Mouse (Mus musculus): ENCODE data around the gene Kcnq2. TPM values are rescaled to one million over a fixed set of nuclear protein-coding genes. Genes with fewer than 3 reads are reported as not detected.
A peak's percentile ranks its signal among the peaks of the same experiment; 100 is the strongest.

Kcnq2 gene
- total RNA-seq, 1 experiment: 4.6 TPM

- peak overlapping the region; percentile 67 to 74 for H3K4me3 ChIP-seq (ENCODE audit: insufficient read depth in 1 of 2, low read depth in 1 of 2, low read length in 2 of 2, poor library complexity in 1 of 2, severe bottlenecking in 1 of 2)
- peak overlapping the region; percentile 62 for H3K9ac ChIP-seq (ENCODE audit: insufficient read depth, low read depth, low read length, poor library complexity, severe bottlenecking)
- in situ Hi-C loops (cut with MboI; ENCODE audit: low sequenced_read_pairs in 2 of 2, unreplicated experiment in 2 of 2): no loop called here
- no peak for DNase-seq (ENCODE audit: low read depth, low spot score)
- H3K36me3 ChIP-seq (ENCODE audit: control insufficient read depth, insufficient read depth, low read length, poor library complexity, severe bottlenecking): no peaks in the 10 kb centered on the region
- TF ChIP-seq HCFC1 (IDR thresholded peaks at IDR 0.05; ENCODE audit: borderline replicate concordance, insufficient read depth, low read length) (no peak), ZNF384 (IDR thresholded peaks at IDR 0.05; ENCODE audit: low read depth, low read length) (no peak)
- no peaks in the 10 kb centered on the region for H3K9me3 ChIP-seq (ENCODE audit: control insufficient read depth, insufficient read depth, low read depth, low read length)
- H3K27ac ChIP-seq (ENCODE audit: insufficient read depth, low read depth, low read length, poor library complexity, severe bottlenecking): no peak overlapping the region
- H3K4me1 ChIP-seq (ENCODE audit: control insufficient read depth in 2 of 2, insufficient read depth in 2 of 2, low read length in 2 of 2, poor library complexity in 1 of 2): peaks cover 0 to 7% of the 10 kb centered on the region in 2 experiments; a peak in 2 of 4 replicates
Observed at GRCm38 (mm10) chr2:181147546-181148317, 12.6 kb upstream of the Kcnq2 start.

GRCm38 (mm10) chr2:181146976-181147545 lies 12.0 kb upstream of the Kcnq2 start:
- Histone ChIP-seq H3K36me3 (ENCODE audit: control insufficient read depth, insufficient read depth, low read length, poor library complexity, severe bottlenecking) (no peaks in the 10 kb centered on the region), H3K4me1 (ENCODE audit: control insufficient read depth in 2 of 2, insufficient read depth in 2 of 2, low read length in 2 of 2, poor library complexity in 1 of 2) (peaks cover 0 to 7% of the 10 kb centered on the region in 2 experiments; a peak in 2 of 4 replicates), H3K27ac (ENCODE audit: insufficient read depth, low read depth, low read length, poor library complexity, severe bottlenecking) (no peak overlapping the region), H3K4me3 (ENCODE audit: insufficient read depth in 1 of 2, low read depth in 1 of 2, low read length in 2 of 2, poor library complexity in 1 of 2, severe bottlenecking in 1 of 2) (peak overlapping the region; percentile 67 to 74), H3K9me3 (ENCODE audit: control insufficient read depth, insufficient read depth, low read depth, low read length) (no peaks in the 10 kb centered on the region), H3K9ac (ENCODE audit: insufficient read depth, low read depth, low read length, poor library complexity, severe bottlenecking) (no peak overlapping the region)
- in situ Hi-C loops (cut with MboI; ENCODE audit: low sequenced_read_pairs in 2 of 2, unreplicated experiment in 2 of 2): no loop called here
- no peak for TF ChIP-seq HCFC1 (IDR thresholded peaks at IDR 0.05; ENCODE audit: borderline replicate concordance, insufficient read depth, low read length)
- TF ChIP-seq MAFK (IDR thresholded peaks at IDR 0.05; ENCODE audit: insufficient read depth, low read depth, low read length): no peak
- no peak for TF ChIP-seq CHD2 (IDR thresholded peaks at IDR 0.05; ENCODE audit: low read depth, low read length)
- TF ChIP-seq ZC3H11A (IDR thresholded peaks at IDR 0.05; ENCODE audit: borderline replicate concordance, low read depth, low read length): no peak
- TF ChIP-seq ZNF384 (IDR thresholded peaks at IDR 0.05; ENCODE audit: low read depth, low read length): no peak
- DNase-seq (ENCODE audit: low read depth, low spot score): no peak

DNA sequence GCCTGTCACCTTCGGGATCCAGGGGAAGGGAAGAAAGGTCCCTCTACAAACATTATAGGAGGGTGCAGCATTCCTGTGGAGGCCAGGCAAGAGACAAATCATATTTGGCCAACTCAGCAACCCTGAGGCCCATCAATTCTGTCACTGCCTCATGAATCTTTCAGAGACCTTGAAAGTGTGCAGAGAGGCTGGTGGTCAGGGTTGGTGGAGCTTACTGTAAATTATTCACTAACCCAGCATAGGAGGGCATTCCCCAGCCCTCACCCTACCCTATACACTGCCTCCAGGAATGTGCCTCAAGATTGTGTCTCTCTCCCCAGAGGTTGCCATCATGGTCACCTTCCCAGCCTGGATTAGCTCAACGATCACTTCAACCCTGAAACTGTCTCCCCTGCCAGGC lies 9.6 kb upstream of the Kcnq2 start:
- no peak for DNase-seq (ENCODE audit: low read depth, low spot score)
- Histone ChIP-seq H3K9ac (ENCODE audit: insufficient read depth, low read depth, low read length, poor library complexity, severe bottlenecking) (no peak overlapping the region), H3K4me3 (ENCODE audit: insufficient read depth in 1 of 2, low read depth in 1 of 2, low read length in 2 of 2, poor library complexity in 1 of 2, severe bottlenecking in 1 of 2) (no peak overlapping the region), H3K36me3 (ENCODE audit: control insufficient read depth, insufficient read depth, low read length, poor library complexity, severe bottlenecking) (no peaks in the 10 kb centered on the region), H3K27ac (ENCODE audit: insufficient read depth, low read depth, low read length, poor library complexity, severe bottlenecking) (no peak overlapping the region), H3K9me3 (ENCODE audit: control insufficient read depth, insufficient read depth, low read depth, low read length) (no peaks in the 10 kb centered on the region), H3K4me1 (ENCODE audit: control insufficient read depth in 2 of 2, insufficient read depth in 2 of 2, low read length in 2 of 2, poor library complexity in 1 of 2) (peaks cover 0 to 7% of the 10 kb centered on the region in 2 experiments; a peak in 2 of 4 replicates)
- TF ChIP-seq ZC3H11A (IDR thresholded peaks at IDR 0.05; ENCODE audit: borderline replicate concordance, low read depth, low read length) (no peak), HCFC1 (IDR thresholded peaks at IDR 0.05; ENCODE audit: borderline replicate concordance, insufficient read depth, low read length) (no peak), MAFK (IDR thresholded peaks at IDR 0.05; ENCODE audit: insufficient read depth, low read depth, low read length) (no peak), CHD2 (IDR thresholded peaks at IDR 0.05; ENCODE audit: low read depth, low read length) (no peak), ZNF384 (IDR thresholded peaks at IDR 0.05; ENCODE audit: low read depth, low read length) (no peak)
- in situ Hi-C loops (cut with MboI; ENCODE audit: low sequenced_read_pairs in 2 of 2, unreplicated experiment in 2 of 2): no loop called here

- in situ Hi-C loops (cut with MboI; ENCODE audit: low sequenced_read_pairs in 2 of 2, unreplicated experiment in 2 of 2): no loop called here
Observed at GRCm38 (mm10) chr2:181143509-181144276, 8.6 kb upstream of the Kcnq2 start.

More at GRCm38 (mm10) chr2:181143509-181144276, 8.6 kb upstream of the Kcnq2 start:
- peaks cover 0 to 7% of the 10 kb centered on the region in 2 experiments; a peak in 2 of 4 replicates for H3K4me1 ChIP-seq (ENCODE audit: control insufficient read depth in 2 of 2, insufficient read depth in 2 of 2, low read length in 2 of 2, poor library complexity in 1 of 2)
- no peak for DNase-seq (ENCODE audit: low read depth, low spot score)
- no peak overlapping the region for H3K4me3 ChIP-seq (ENCODE audit: insufficient read depth in 1 of 2, low read depth in 1 of 2, low read length in 2 of 2, poor library complexity in 1 of 2, severe bottlenecking in 1 of 2)
- no peaks in the 10 kb centered on the region for H3K9me3 ChIP-seq (ENCODE audit: control insufficient read depth, insufficient read depth, low read depth, low read length)
- no peaks in the 10 kb centered on the region for H3K36me3 ChIP-seq (ENCODE audit: control insufficient read depth, insufficient read depth, low read length, poor library complexity, severe bottlenecking)
- TF ChIP-seq ZNF384 (IDR thresholded peaks at IDR 0.05; ENCODE audit: low read depth, low read length) (no peak), HCFC1 (IDR thresholded peaks at IDR 0.05; ENCODE audit: borderline replicate concordance, insufficient read depth, low read length) (no peak), MAFK (IDR thresholded peaks at IDR 0.05; ENCODE audit: insufficient read depth, low read depth, low read length) (peak; percentile 71), ZC3H11A (IDR thresholded peaks at IDR 0.05; ENCODE audit: borderline replicate concordance, low read depth, low read length) (no peak), CHD2 (IDR thresholded peaks at IDR 0.05; ENCODE audit: low read depth, low read length) (no peak)
- no peak overlapping the region for H3K27ac ChIP-seq (ENCODE audit: insufficient read depth, low read depth, low read length, poor library complexity, severe bottlenecking)
- H3K9ac ChIP-seq (ENCODE audit: insufficient read depth, low read depth, low read length, poor library complexity, severe bottlenecking): no peak overlapping the region

All from ES-E14 (cell line).